Mouse (Mus musculus) E14TG2a.4 (cell line): ENCODE measurements around the gene Ddx5.
A peak's percentile ranks its signal among the peaks of the same experiment; 100 is the strongest.

Experiments
- CTCF ChIP-seq: conservative IDR thresholded peaks from 2 replicates; pipeline ENCODE4 v1.5.1; 2014; ENCODE audit warnings: low read length
- POU5F1 ChIP-seq: IDR thresholded peaks from 2 replicates; pipeline ENCODE4 v1.6.1; 2014; ENCODE audit warnings: low read length, borderline replicate concordance

DNA sequence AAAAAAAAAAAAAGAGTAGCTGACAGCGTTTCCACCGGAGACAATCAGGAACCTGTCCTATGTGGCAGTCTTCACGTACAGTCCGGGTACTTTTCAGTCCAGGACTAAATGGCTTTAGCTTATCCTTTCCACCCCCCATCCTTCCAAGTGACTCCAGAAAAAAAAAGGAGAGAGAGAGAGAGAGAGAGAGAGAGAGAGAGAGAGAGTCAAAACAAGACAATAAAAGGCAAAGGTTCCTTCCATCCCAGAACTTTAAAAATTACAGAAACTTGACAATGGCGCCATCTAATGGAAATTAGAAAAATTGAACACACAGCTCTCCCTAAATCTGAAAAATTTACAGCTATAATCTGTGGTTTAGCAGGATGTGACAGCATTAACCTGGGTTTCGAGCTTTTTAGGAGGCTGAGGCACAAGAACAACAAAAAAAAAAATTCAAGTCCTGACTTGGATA, 46.6 kb downstream of the Ddx5 start:
- TF ChIP-seq CTCF = peak; percentile 78
- no peak for TF ChIP-seq POU5F1
